Mouse (Mus musculus) MEL (cell line): Measurements from ENCODE around the gene Sox5. TPM values are rescaled to one million over a fixed set of nuclear protein-coding genes. Genes with fewer than 3 reads are reported as not detected.

Source experiments
- DNase-seq: peaks from one replicate; pipeline ENCODE4 v3.0.0; 2011; ENCODE audit warnings: low read depth, low spot score
- H3K27ac ChIP-seq: 2 replicates; pipeline ENCODE4 v1.5.1; 2012; ENCODE audit warnings: low read depth, mild to moderate bottlenecking, control low read depth, low read length, moderate library complexity; ENCODE audit not compliant: control insufficient read depth
- H3K27me3 ChIP-seq, 2 experiments: fragments of 150-350 bp in 1 of 2; sonication (generic) in 1 of 2; 2 replicates each; pipeline ENCODE4 v1.6.1; 2012; ENCODE audit warnings: low read length in 2 of 2, mild to moderate bottlenecking in 2 of 2, improper control_type of control experiment in 1 of 2, moderate library complexity in 1 of 2; ENCODE audit not compliant: insufficient read depth in 2 of 2, control insufficient read depth in 1 of 2
- H3K36me3 ChIP-seq, 2 experiments: 2 replicates each; pipeline ENCODE4 v1.6.1; 2012 to 2014; ENCODE audit warnings: low read length in 2 of 2, improper control_type of control experiment in 1 of 2, inconsistent platforms in 1 of 2, mild to moderate bottlenecking in 1 of 2; ENCODE audit not compliant: insufficient read depth in 2 of 2, control insufficient read depth in 1 of 2
- H3K4me1 ChIP-seq, 2 experiments: fragments of 150-350 bp in 1 of 2; sonication (generic) in 1 of 2; 2 replicates each; pipeline ENCODE4 v1.6.1; 2012; ENCODE audit warnings: low read length in 2 of 2, improper control_type of control experiment in 1 of 2, mild to moderate bottlenecking in 1 of 2; ENCODE audit not compliant: insufficient read depth in 2 of 2, control insufficient read depth in 1 of 2
- H3K4me3 ChIP-seq, 2 experiments: fragments of 150-350 bp in 1 of 2; sonication (generic) in 1 of 2; 2 replicates each; pipeline ENCODE4 v1.5.1; 2012; ENCODE audit warnings: low read depth in 2 of 2, low read length in 2 of 2, mild to moderate bottlenecking in 2 of 2, moderate library complexity in 2 of 2, control low read depth in 1 of 2, improper control_type of control experiment in 1 of 2; ENCODE audit not compliant: control insufficient read depth in 1 of 2, insufficient read depth in 1 of 2
- H3K79me2 ChIP-seq: 2 replicates; pipeline ENCODE4 v1.6.1; 2012; ENCODE audit warnings: mild to moderate bottlenecking, low read length, moderate library complexity; ENCODE audit not compliant: control insufficient read depth, poor library complexity, insufficient read depth
- H3K9ac ChIP-seq: 2 replicates; pipeline ENCODE4 v1.6.1; 2012; ENCODE audit warnings: low read depth, mild to moderate bottlenecking, control low read depth, low read length, moderate library complexity; ENCODE audit not compliant: control insufficient read depth, poor library complexity, severe bottlenecking
- H3K9me3 ChIP-seq: fragments of 150-350 bp; sonication (generic); replicated peaks from 2 replicates; pipeline ENCODE4 v1.6.1; 2012; ENCODE audit warnings: mild to moderate bottlenecking, low read length, improper control_type of control experiment, moderate library complexity; ENCODE audit not compliant: insufficient read depth
- CHD2 ChIP-seq: IDR thresholded peaks from 2 replicates; pipeline ENCODE4 v1.6.1; 2011; ENCODE audit warnings: low read length, improper control_type of control experiment
- CTCF ChIP-seq, 3 experiments: IDR thresholded peaks in 2 of 3; conservative IDR thresholded peaks in 1 of 3; 2 replicates each; pipeline ENCODE4 v1.5.1; 2011 to 2012; ENCODE audit warnings: low read length in 3 of 3, low read depth in 2 of 3, mild to moderate bottlenecking in 2 of 3, improper control_type of control experiment in 1 of 3, inconsistent platforms in 1 of 3, mixed read lengths in 1 of 3, moderate library complexity in 1 of 3; ENCODE audit not compliant: control insufficient read depth in 1 of 3, insufficient read depth in 1 of 3, poor library complexity in 1 of 3, severe bottlenecking in 1 of 3
- E2F4 ChIP-seq: IDR thresholded peaks from 2 replicates; pipeline ENCODE4 v1.6.1; 2011; ENCODE audit warnings: low read depth, low read length, improper control_type of control experiment, borderline replicate concordance
- ELF1 ChIP-seq: IDR thresholded peaks from 2 replicates; pipeline ENCODE4 v1.6.1; 2014; ENCODE audit warnings: low read depth, mild to moderate bottlenecking, inconsistent platforms, low read length, improper control_type of control experiment, moderate library complexity
- ETS1 ChIP-seq: IDR thresholded peaks from 2 replicates; pipeline ENCODE4 v1.6.1; 2012; ENCODE audit warnings: low read depth, mild to moderate bottlenecking, inconsistent platforms, low read length, improper control_type of control experiment, moderate library complexity
- GATA1 ChIP-seq: IDR thresholded peaks from 2 replicates; pipeline ENCODE4 v1.6.1; 2011; ENCODE audit warnings: low read depth, low read length, improper control_type of control experiment
- JUND ChIP-seq: IDR thresholded peaks from 2 replicates; pipeline ENCODE4 v1.6.1; 2011; ENCODE audit warnings: low read depth, mild to moderate bottlenecking, improper control_type of control experiment, low read length
- KAT2A ChIP-seq: conservative IDR thresholded peaks from 2 replicates; pipeline ENCODE4 v1.6.1; 2012; ENCODE audit warnings: low read depth, low read length, improper control_type of control experiment, inconsistent platforms
- MAFK ChIP-seq: IDR thresholded peaks from 2 replicates; pipeline ENCODE4 v1.6.1; 2011; ENCODE audit warnings: low read depth, mild to moderate bottlenecking, low read length, improper control_type of control experiment, borderline replicate concordance
- MEF2A ChIP-seq: IDR thresholded peaks from 2 replicates; pipeline ENCODE4 v1.6.1; 2014; ENCODE audit warnings: low read depth, mild to moderate bottlenecking, inconsistent platforms, low read length, improper control_type of control experiment; ENCODE audit not compliant: poor library complexity, insufficient replicate concordance, severe bottlenecking; ENCODE audit errors: extremely low read depth
- MYB ChIP-seq: IDR thresholded peaks from 2 replicates; pipeline ENCODE4 v1.6.1; 2011; ENCODE audit warnings: mild to moderate bottlenecking, low read depth, low read length, improper control_type of control experiment
- MYC ChIP-seq: IDR thresholded peaks from 2 replicates; pipeline ENCODE4 v1.6.1; 2011; ENCODE audit warnings: low read depth, mild to moderate bottlenecking, low read length, improper control_type of control experiment, moderate library complexity
- POLR2A ChIP-seq, 2 experiments: IDR thresholded peaks; 2 replicates each; pipeline ENCODE4 v1.6.1; 2011 to 2012; ENCODE audit warnings: low read length in 2 of 2, mild to moderate bottlenecking in 2 of 2, control low read depth in 1 of 2, improper control_type of control experiment in 1 of 2, low read depth in 1 of 2, moderate library complexity in 1 of 2; ENCODE audit not compliant: control insufficient read depth in 1 of 2, insufficient read depth in 1 of 2, poor library complexity in 1 of 2
- RAD21 ChIP-seq: IDR thresholded peaks from 2 replicates; pipeline ENCODE4 v1.6.1; 2011; ENCODE audit warnings: mild to moderate bottlenecking, low read depth, low read length, improper control_type of control experiment
- TAL1 ChIP-seq: IDR thresholded peaks from 2 replicates; pipeline ENCODE4 v1.6.1; 2012; ENCODE audit warnings: mild to moderate bottlenecking, inconsistent platforms, low read length, moderate library complexity, mixed read lengths
- TCF12 ChIP-seq: IDR thresholded peaks from 2 replicates; pipeline ENCODE4 v1.6.1; 2014; ENCODE audit warnings: low read depth, mild to moderate bottlenecking, inconsistent platforms, low read length, improper control_type of control experiment, moderate library complexity
- UBTF ChIP-seq: IDR thresholded peaks from 2 replicates; pipeline ENCODE4 v1.6.1; 2012; ENCODE audit warnings: low read depth, mild to moderate bottlenecking, inconsistent platforms, low read length, improper control_type of control experiment, moderate library complexity, borderline replicate concordance; ENCODE audit not compliant: insufficient read depth
- ZC3H11A ChIP-seq: IDR thresholded peaks from 2 replicates; pipeline ENCODE4 v1.6.1; 2012; ENCODE audit warnings: low read depth, mild to moderate bottlenecking, inconsistent platforms, low read length, improper control_type of control experiment
- ZKSCAN1 ChIP-seq: IDR thresholded peaks from 2 replicates; pipeline ENCODE4 v1.6.1; 2012; ENCODE audit warnings: low read depth, mild to moderate bottlenecking, inconsistent platforms, low read length, improper control_type of control experiment, moderate library complexity
- ZMIZ1 ChIP-seq: IDR thresholded peaks from 2 replicates; pipeline ENCODE4 v1.6.1; 2012; ENCODE audit warnings: low read depth, mild to moderate bottlenecking, inconsistent platforms, low read length, improper control_type of control experiment, moderate library complexity
- polyA plus RNA-seq, 2 experiments: library from polyadenylated mRNA; stranded (reverse) in 1 of 2; unstranded in 1 of 2; fragments of >175 nt in 1 of 2; fragments of >200 nt in 1 of 2; gene quantifications; 2 replicates each; pipeline versions ENCODE4 v1.2.1 to v1.2.4; 2012; ENCODE audit warnings: low replicate concordance in 2 of 2, low read depth in 1 of 2; ENCODE audit not compliant: insufficient read length in 2 of 2, insufficient read depth in 1 of 2, missing spikeins in 1 of 2
- total RNA-seq: library from RNA; depleted of rRNA; stranded (reverse); fragments of 300-350 nt; gene quantifications from 2 replicates; pipeline ENCODE4 v1.2.3, GENCODE M21; 2012

Sox5 gene
- total and polyA plus RNA-seq, 3 experiments: 0.19 to 3.0 TPM; not detected in 1

GRCm38 (mm10) chr6:143997616-143998015 is 784.2 kb downstream of the Sox5 start:
- TF ChIP-seq CHD2: no peak
- no peak for TF ChIP-seq ZMIZ1
- TF ChIP-seq KAT2A: no peak
- TF ChIP-seq POLR2A (IDR thresholded peaks at IDR 0.05; ENCODE audit: control insufficient read depth in 1 of 2, insufficient read depth in 1 of 2, low read depth in 1 of 2, low read length in 2 of 2, poor library complexity in 1 of 2): no peak
- TF ChIP-seq ZKSCAN1: no peak
- no peak for TF ChIP-seq RAD21
- TF ChIP-seq, all 39 proteins: peak for 0
- no peak for DNase-seq

GRCm38 (mm10) chr6:143995046-143995445 is 786.7 kb downstream of the Sox5 start:
- Histone ChIP-seq H3K27ac (no peak overlapping the region), H3K36me3 (no peaks in the 10 kb centered on the region), H3K9ac (no peak overlapping the region), H3K4me3 (no peak overlapping the region), H3K9me3 (no peaks in the 10 kb centered on the region), H3K79me2 (no peaks in the 10 kb centered on the region), H3K27me3 (no peaks in the 10 kb centered on the region), H3K4me1 (no peaks in the 10 kb centered on the region)
- no peak for TF ChIP-seq TCF12
- no peak for TF ChIP-seq CTCF (IDR thresholded peaks at IDR 0.05 in 2 of 3, conservative IDR thresholded peaks at IDR 0.05 in 1 of 3; ENCODE audit: control insufficient read depth in 1 of 3, insufficient read depth in 1 of 3, low read depth in 2 of 3, low read length in 3 of 3, poor library complexity in 1 of 3, severe bottlenecking in 1 of 3)
- no peak for TF ChIP-seq ZC3H11A
- no peak for TF ChIP-seq MYB
- TF ChIP-seq JUND: no peak
- TF ChIP-seq ELF1: no peak
- TF ChIP-seq POLR2A (IDR thresholded peaks at IDR 0.05; ENCODE audit: control insufficient read depth in 1 of 2, insufficient read depth in 1 of 2, low read depth in 1 of 2, low read length in 2 of 2, poor library complexity in 1 of 2): no peak
- no peak for TF ChIP-seq KAT2A
- TF ChIP-seq MAFK: no peak
- TF ChIP-seq MEF2A: no peak
- TF ChIP-seq ETS1: no peak
- no peak for TF ChIP-seq UBTF
- no peak for TF ChIP-seq TAL1
- TF ChIP-seq MYC: no peak
- no peak for TF ChIP-seq E2F4
- no peak for TF ChIP-seq GATA1
- DNase-seq: no peak

More at GRCm38 (mm10) chr6:143997616-143998015, 784.2 kb downstream of the Sox5 start:
- Histone ChIP-seq H3K9ac (no peak overlapping the region), H3K27ac (no peak overlapping the region), H3K4me1 (no peaks in the 10 kb centered on the region), H3K79me2 (no peaks in the 10 kb centered on the region), H3K27me3 (no peaks in the 10 kb centered on the region), H3K36me3 (no peaks in the 10 kb centered on the region), H3K9me3 (no peaks in the 10 kb centered on the region), H3K4me3 (no peak overlapping the region)
